Mouse (Mus musculus) bone marrow, adult 2 months (tissue): ENCODE measurements at regions not wholly inside any gene's neighbourhood (a gene's known extent, or its start where the extent isn't known, plus 50 kb on each side); places are given as distances from the start of the nearest gene placed in this dataset.

ENCODE experiments used
- H3K27ac ChIP-seq: fragments of 200-500 bp; 2 replicates; pipeline ENCODE4 v1.5.1; 2012; ENCODE audit warnings: low read depth, mild to moderate bottlenecking, control low read depth, inconsistent platforms, low read length; ENCODE audit not compliant: control insufficient read depth, poor library complexity, insufficient read depth
- H3K4me1 ChIP-seq: fragments of 200-500 bp; 2 replicates; pipeline ENCODE4 v1.6.1; 2011; ENCODE audit warnings: low read length; ENCODE audit not compliant: control insufficient read depth, insufficient read depth
- H3K4me3 ChIP-seq: fragments of 200-500 bp; replicated peaks from 2 replicates; pipeline ENCODE3; 2011; ENCODE audit warnings: mild to moderate bottlenecking, low read depth, low read length, control low read depth; ENCODE audit not compliant: control insufficient read depth
- CTCF ChIP-seq: fragments of 200-500 bp; IDR thresholded peaks from 2 replicates; pipeline ENCODE4 v1.5.1; 2011; ENCODE audit warnings: low read length, control low read depth; ENCODE audit not compliant: control insufficient read depth, insufficient read depth
- POLR2A ChIP-seq: fragments of 200-500 bp; IDR thresholded peaks from 2 replicates; pipeline ENCODE4 v1.6.1; 2011; ENCODE audit warnings: low read depth, mild to moderate bottlenecking, control low read depth, low read length, borderline replicate concordance; ENCODE audit not compliant: control insufficient read depth
- WGBS: fragments of 180-500 bp; shearing (Covaris S2); methylation state at CpG from one replicate; pipeline ENCODE4 v1.1.7; 2018; 5-methylcytosine and 5-hydroxymethylcytosine counted together

DNA sequence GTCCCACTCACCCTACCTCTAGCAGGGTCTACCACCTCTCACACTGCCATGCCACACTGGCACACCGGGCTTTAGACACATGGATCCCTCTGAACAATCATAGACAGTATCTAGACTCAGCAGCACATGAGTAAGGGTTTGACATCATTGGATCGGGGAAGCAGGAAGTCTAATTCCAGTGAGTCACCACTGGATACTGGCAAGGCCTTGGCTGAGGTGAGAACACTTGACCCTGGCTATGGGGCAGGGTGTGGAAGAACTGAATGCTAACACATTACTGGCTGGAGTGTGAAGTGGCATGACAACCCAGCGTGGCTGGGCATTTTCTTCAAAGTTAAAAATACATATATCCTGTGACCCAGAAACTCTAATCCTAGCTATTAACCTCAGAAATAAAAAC lies 114.4 kb downstream of the H2afy start:
- TF ChIP-seq POLR2A (no peak), CTCF (no peak)
- Histone ChIP-seq H3K27ac (no peak overlapping the region), H3K4me3 (no peak overlapping the region), H3K4me1 (no peaks in the 10 kb centered on the region)
- 72% methylated on average over 3 of the region's 3 CpGs for WGBS

DNA sequence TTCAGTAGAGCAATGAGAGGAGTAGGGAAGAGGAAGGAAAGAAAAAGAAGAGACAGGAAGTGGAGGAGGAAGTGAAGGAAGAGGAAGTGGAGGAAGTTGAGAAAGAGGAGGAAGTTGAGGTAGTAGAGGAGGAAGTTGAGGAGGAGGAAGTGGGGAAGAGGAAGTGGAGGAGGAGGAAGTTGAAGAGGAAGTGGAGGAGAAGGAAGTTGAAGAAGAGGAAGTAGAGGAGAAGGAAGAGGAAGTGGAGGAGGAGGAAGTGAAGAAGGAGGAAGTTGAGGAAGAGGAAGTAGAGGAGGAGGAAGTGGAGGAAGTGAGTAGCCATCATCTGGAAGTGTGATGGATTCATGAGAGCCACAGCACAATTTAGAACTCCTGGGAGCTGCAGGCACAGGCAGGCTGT lies 122.2 kb downstream of the H2afy start:
- H3K4me3 ChIP-seq: no peak overlapping the region
- H3K4me1 ChIP-seq: no peaks in the 10 kb centered on the region
- no peak for TF ChIP-seq POLR2A
- TF ChIP-seq CTCF: no peak
- peak overlapping the region; percentile 37; the same call in 1 of the 2 replicates for H3K27ac ChIP-seq

DNA sequence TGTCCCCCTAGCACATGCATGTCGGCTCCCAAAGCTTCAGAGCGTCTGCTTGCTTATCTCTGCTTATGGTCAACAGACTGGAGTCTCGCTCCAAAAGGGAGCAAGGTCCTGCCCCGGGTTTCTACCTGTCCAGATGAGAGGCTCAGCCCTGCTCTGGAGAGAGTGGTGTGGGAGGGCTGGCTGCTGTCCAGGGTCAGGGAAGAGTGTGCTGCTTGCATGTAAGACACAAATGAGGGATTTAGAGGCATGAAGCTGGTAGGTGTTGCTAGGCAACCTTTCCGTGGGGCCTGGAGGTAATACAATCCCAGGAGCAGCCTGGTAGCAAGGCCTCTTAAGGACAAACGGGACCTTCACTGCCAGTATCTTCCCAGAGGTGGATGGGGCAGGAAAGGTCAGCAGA lies 125.7 kb downstream of the H2afy start:
- Histone ChIP-seq H3K4me1 (no peaks in the 10 kb centered on the region), H3K27ac (no peak overlapping the region), H3K4me3 (no peak overlapping the region)
- TF ChIP-seq CTCF: no peak
- TF ChIP-seq POLR2A: no peak
- 75% methylated on average over 6 of the region's 6 CpGs for WGBS

DNA sequence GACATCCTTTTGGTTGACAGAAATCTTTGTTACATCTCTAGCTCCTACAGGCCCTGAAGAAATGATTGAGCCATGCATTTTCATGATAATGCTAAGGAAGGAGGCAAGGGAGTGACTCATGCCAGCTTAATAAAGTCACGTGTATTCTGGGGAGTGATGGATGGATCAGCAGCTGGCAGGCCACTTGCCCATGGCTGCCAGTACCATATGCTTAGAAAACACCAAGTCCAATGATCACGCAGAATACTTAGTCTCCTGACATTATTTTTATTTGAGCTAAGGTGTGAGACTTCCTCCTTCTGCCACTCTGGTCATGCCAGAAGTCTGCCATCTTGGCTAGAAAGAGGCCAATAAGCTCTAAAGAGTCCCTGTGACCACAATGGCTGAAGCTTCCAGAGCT lies 129.3 kb downstream of the H2afy start:
- no peak overlapping the region for H3K27ac ChIP-seq
- no peak overlapping the region for H3K4me3 ChIP-seq
- no peaks in the 10 kb centered on the region for H3K4me1 ChIP-seq
- TF ChIP-seq POLR2A (no peak), CTCF (no peak)
- WGBS: 82% methylated on average over 2 of the region's 2 CpGs

DNA sequence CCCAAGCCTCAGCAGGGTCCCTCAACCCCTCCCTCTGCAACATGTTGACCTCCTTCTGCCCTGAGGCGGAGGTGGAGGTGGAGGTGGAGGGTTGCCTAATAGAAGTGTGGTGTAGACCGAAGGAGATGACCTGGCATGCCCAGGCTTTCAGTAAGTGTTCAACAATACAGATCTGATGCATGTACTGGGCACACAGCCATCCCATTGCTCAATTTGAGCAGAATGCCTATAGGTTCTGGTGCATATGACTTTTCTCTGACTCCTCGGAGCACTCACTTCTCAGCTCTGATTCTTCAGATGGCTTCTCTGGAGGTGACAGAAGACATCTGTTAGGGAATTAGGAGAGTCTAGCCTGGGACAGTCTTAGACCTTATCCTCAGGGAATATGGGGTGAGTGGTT lies 130.4 kb downstream of the H2afy start:
- H3K27ac ChIP-seq: no peak overlapping the region
- no peaks in the 10 kb centered on the region for H3K4me1 ChIP-seq
- H3K4me3 ChIP-seq: no peak overlapping the region
- TF ChIP-seq POLR2A: no peak
- no peak for TF ChIP-seq CTCF
- WGBS: 66% methylated on average over 3 of the region's 3 CpGs

DNA sequence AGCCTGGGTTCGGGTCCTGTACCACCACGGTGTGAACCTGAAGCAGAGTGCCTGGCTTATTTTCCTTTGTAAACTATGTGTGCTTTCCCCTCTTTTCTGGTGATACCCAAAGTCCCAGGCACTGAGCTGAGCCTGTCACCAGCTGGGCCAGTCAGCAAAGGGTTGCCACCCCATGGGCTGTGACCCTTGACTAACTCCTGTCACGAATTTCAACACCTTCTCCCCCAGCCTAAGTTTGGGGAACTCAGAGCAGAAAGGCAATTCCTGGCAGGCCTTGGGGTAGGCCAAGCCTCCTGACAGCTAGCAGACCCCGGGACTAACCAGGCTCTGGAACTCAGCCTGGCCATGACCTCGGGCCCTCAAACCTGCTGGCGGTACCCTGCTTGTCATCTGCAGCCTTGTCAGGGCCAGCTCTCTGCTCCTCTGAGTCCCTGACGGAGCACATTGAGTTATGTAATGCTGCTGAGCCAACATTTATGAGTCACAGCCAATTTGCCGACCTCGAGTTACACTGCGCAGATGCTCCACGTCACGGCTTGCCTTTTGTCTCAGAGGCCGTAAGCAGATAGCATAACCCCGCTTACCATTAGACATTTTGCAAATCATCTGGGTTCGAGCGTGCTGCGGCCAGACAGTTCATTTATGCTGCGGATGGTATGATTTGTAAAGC lies 132.3 kb downstream of the H2afy start:
- no peak overlapping the region for H3K4me3 ChIP-seq
- no peaks in the 10 kb centered on the region for H3K4me1 ChIP-seq
- TF ChIP-seq POLR2A (no peak), CTCF (no peak)
- 62% methylated on average over 18 of the region's 18 CpGs for WGBS
- H3K27ac ChIP-seq: no peak overlapping the region

DNA sequence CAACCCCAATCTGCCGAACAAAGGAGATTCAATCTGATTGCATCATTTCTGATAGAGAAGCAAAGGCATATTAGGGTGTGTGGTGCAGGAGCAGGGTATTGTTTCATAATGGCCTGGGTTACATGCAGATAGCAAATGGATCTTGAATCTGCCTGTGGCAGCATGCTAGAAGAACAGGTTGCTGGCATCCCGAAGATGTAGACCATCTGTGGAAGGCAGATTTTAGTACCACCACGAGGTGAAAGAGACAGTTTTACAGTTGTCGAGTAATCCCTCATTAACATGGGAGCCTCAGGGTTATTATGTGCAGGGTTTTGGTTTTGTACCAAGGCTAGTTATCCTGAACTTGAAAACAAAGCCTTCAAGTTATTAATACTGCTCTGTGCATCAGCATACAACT lies 140.9 kb downstream of the H2afy start:
- TF ChIP-seq POLR2A: no peak
- no peak for TF ChIP-seq CTCF
- Histone ChIP-seq H3K4me1 (no peaks in the 10 kb centered on the region), H3K27ac (no peak overlapping the region), H3K4me3 (no peak overlapping the region)
- WGBS: 67% methylated on average over 4 of the region's 4 CpGs

DNA sequence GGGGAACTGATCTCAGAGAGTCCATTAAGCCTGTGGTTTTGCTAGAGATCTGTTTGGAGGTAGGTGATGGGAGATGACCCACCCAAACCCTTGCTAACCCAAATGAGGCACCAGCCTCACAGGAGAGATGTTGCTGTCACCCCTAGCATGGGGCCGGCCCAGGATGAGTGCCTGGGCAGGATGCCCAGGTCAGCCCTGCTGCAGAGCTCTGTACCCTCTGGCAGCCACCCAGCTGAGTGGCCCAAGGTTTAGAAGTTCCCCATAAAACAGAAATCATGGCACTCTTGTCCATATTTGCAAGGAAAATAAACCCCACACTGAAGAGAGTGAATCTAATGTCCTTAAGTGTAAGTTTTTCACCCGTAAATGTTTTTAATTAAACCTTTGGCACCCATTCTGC lies 141.7 kb downstream of the H2afy start:
- Histone ChIP-seq H3K27ac (no peak overlapping the region), H3K4me3 (no peak overlapping the region), H3K4me1 (no peaks in the 10 kb centered on the region)
- TF ChIP-seq CTCF: no peak
- no peak for TF ChIP-seq POLR2A
- WGBS: 48% methylated on average over 2 of the region's 2 CpGs

DNA sequence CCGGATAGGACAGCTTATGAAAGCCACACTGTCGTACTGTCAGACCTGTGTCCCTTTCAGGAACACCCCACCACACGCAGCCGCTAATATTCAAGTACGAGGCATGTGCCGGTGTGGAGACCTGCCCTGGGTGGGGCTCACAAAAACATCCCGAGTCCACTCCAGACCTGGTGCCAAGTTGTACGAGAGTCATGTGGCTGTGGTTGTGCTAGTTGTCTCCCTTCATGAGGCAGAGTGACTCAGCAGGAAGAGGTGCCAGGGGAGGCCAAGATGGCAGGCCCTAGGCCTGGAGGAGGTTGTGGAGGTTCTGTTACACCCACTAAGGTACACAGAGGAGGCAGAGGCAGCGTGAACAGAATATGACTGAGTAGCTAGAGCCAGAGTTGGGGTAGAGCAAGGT lies 143.5 kb downstream of the H2afy start:
- Histone ChIP-seq H3K4me1 (no peaks in the 10 kb centered on the region), H3K4me3 (no peak overlapping the region), H3K27ac (no peak overlapping the region)
- WGBS: 58% methylated on average over 9 of the region's 9 CpGs
- TF ChIP-seq POLR2A: no peak
- TF ChIP-seq CTCF: no peak
